Mouse (Mus musculus): ENCODE results near the gene Smtnl1. TPM values are rescaled to one million over a fixed set of nuclear protein-coding genes. Genes with fewer than 3 reads are reported as not detected.

Gene Smtnl1
- 0.29 TPM in 1 of 2 replicates, not detected in the other for polyA plus RNA-seq (2014; fragmentation: Nextera tagmentation; extraction: Ambion mirVana)

DNA sequence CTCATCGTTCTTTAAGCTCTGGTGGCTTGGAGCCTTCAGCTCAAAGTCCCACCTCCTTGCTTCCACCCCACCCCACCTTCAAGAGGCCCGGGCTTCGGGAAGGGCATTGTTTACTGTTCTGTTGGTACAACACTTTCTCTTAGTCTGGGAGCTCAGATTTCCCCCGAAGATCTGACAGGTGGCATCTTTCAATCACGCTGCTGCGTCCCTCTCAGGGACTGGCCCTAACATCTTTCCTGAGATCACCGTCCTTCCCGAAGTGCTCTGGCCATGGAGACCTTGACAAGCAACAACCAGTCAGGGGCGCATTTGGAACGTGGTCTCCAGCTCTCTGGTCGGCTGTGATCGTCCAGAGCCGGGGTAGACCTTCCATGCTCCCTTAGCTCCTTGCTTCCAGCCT is at the start of gene Smtnl1:
Gene Smtnl1, minus strand, starts transcription at position 101 of the 400 bp plus-strand sequence.
- Histone ChIP-seq H3K36me3 (ENCODE audit: control insufficient read depth, insufficient read depth, low read length) (no peaks in the 10 kb centered on the region), H3K9me3 (ENCODE audit: control insufficient read depth, low read length) (no peaks in the 10 kb centered on the region), H3K4me2 (ENCODE audit: low read depth) (no peak within 1 kb of the TSS), H3K27ac (ENCODE audit: low read depth, low read length) (no peak within 1 kb of the TSS), H3K4me1 (ENCODE audit: control insufficient read depth, insufficient read depth, low read length) (peaks cover 3% of the 10 kb centered on the region), H3K9ac (ENCODE audit: low read length) (no peak within 1 kb of the TSS), H3K4me3 (ENCODE audit: low read depth, low read length) (no peak within 1 kb of the TSS), H3K27me3 (ENCODE audit: control insufficient read depth, insufficient read depth, low read length) (no peaks in the 10 kb centered on the region)
- WGBS, result 69% methylated on average over 13 of the region's 13 CpGs
- no peak for ATAC-seq (ENCODE audit: insufficient read depth, low FRiP score, low TSS enrichment)
- DNase-seq (ENCODE audit: low spot score), result no peak

- WGBS, result 61% methylated on average over 4 of the region's 4 CpGs
- no peak for ATAC-seq (ENCODE audit: insufficient read depth, low FRiP score, low TSS enrichment)
- Histone ChIP-seq H3K27me3 (ENCODE audit: control insufficient read depth, insufficient read depth, low read length) (peaks cover 73% of the 10 kb centered on the region), H3K36me3 (ENCODE audit: control insufficient read depth, insufficient read depth, low read length) (no peaks in the 10 kb centered on the region), H3K4me1 (ENCODE audit: control insufficient read depth, insufficient read depth, low read length) (peaks cover 4% of the 10 kb centered on the region; the same call in 1 of the 2 replicates), H3K9me3 (ENCODE audit: control insufficient read depth, low read length) (no peaks in the 10 kb centered on the region), H3K4me2 (ENCODE audit: low read depth) (no peak overlapping the region), H3K4me3 (ENCODE audit: low read depth, low read length) (no peak overlapping the region), H3K9ac (ENCODE audit: low read length) (no peak overlapping the region), H3K27ac (ENCODE audit: low read depth, low read length) (no peak overlapping the region)
- no peak for DNase-seq (ENCODE audit: low spot score)
These were observed 48.2 kb upstream of the Smtnl1 start for GRCm38 (mm10) chr2:84870623-84871160.

DNA sequence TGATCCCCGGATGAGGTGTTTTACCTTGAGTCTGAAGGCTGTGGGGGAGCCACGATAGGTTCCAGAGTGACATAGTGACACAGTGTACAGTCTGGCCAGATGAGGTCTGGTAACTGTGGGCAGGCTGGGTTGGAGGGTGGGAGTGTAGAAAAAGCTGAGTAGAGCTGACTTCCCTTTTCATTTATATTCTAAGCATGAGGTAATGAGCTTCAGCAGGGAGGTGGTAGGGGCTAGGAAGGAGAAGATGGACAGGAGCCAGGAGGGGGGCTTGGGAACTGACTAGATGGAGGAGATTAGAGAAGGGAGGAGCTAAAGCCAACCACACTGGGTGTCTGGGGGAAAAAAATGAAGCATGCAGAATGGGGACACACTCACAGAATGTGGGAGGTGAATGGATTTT is 46.5 kb upstream of the Smtnl1 start:
- Histone ChIP-seq H3K4me1 (ENCODE audit: control insufficient read depth, insufficient read depth, low read length) (peaks cover 4% of the 10 kb centered on the region; the same call in 1 of the 2 replicates), H3K27me3 (ENCODE audit: control insufficient read depth, insufficient read depth, low read length) (peaks cover 68% of the 10 kb centered on the region), H3K4me2 (ENCODE audit: low read depth) (no peak overlapping the region), H3K4me3 (ENCODE audit: low read depth, low read length) (no peak overlapping the region), H3K9ac (ENCODE audit: low read length) (no peak overlapping the region), H3K36me3 (ENCODE audit: control insufficient read depth, insufficient read depth, low read length) (no peaks in the 10 kb centered on the region), H3K27ac (ENCODE audit: low read depth, low read length) (no peak overlapping the region), H3K9me3 (ENCODE audit: control insufficient read depth, low read length) (no peaks in the 10 kb centered on the region)
- no peak for DNase-seq (ENCODE audit: low spot score)
- ATAC-seq (ENCODE audit: insufficient read depth, low FRiP score, low TSS enrichment), result no peak
- WGBS, result 70% methylated on average over 2 of the region's 2 CpGs

- H3K4me1 ChIP-seq (ENCODE audit: control insufficient read depth, insufficient read depth, low read length), result peaks cover 4% of the 10 kb centered on the region; the same call in 1 of the 2 replicates
These were observed 46.1 kb upstream of the Smtnl1 start for GRCm38 (mm10) chr2:84868521-84868943.

DNA sequence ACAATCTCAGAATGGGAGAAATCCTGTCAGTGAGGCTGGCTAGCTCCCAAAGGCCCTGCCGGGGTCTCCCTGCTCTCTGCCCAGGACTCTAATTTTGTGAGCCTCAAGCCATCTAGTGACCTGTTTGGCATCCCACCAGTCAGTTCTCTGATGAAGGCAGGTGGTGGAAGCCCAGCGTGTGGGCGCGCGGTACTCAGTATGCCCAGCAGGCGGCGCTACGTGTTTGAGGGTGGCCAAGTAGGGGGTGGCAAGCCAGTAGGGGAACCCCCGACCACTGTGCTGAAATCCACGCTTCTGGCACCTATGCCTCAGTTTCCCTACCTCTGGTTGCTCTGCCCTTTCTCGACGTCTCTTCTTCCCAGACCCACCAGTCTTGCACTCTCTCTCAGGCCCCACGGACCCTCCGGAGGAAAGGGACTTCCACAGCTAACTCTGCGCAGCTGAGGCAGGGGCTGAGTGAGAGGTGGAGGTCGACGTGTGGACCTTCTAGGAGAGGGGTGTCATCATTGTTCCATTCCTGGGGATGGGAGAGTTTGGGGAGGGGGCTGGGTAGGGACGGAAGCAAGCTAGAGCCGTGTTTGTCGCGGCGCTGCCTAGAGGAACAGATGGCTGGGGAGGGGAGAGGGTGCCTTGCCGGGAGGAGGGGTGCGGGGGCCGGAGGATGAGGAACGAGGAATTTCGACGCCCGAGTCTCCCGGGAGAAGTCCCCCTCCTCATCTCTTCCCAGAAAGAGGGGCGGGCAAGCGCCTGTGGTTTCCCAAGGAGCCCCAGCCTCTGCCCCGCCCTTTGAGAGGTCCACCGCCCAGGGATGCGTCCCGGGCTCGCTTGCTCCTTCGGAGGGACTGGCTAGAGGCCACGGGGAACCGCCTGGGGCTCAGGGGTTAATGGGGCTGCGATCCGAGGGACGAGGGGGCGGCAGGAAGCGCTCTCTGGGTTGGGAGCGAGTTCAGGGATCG is 43.4 kb upstream of the Smtnl1 start:
- no peaks in the 10 kb centered on the region for H3K9me3 ChIP-seq (ENCODE audit: control insufficient read depth, low read length)
- H3K27ac ChIP-seq (ENCODE audit: low read depth, low read length), result no peak overlapping the region
- peaks cover 37% of the 10 kb centered on the region for H3K27me3 ChIP-seq (ENCODE audit: control insufficient read depth, insufficient read depth, low read length)

More at GRCm38 (mm10) chr2:84868521-84868943, 46.1 kb upstream of the Smtnl1 start:
- Histone ChIP-seq H3K4me3 (ENCODE audit: low read depth, low read length) (no peak overlapping the region), H3K27ac (ENCODE audit: low read depth, low read length) (no peak overlapping the region), H3K4me2 (ENCODE audit: low read depth) (no peak overlapping the region), H3K9me3 (ENCODE audit: control insufficient read depth, low read length) (no peaks in the 10 kb centered on the region), H3K9ac (ENCODE audit: low read length) (no peak overlapping the region), H3K27me3 (ENCODE audit: control insufficient read depth, insufficient read depth, low read length) (peaks cover 63% of the 10 kb centered on the region), H3K36me3 (ENCODE audit: control insufficient read depth, insufficient read depth, low read length) (no peaks in the 10 kb centered on the region)
- DNase-seq (ENCODE audit: low spot score), result peak; percentile 68
- no peak for ATAC-seq (ENCODE audit: insufficient read depth, low FRiP score, low TSS enrichment)
- WGBS, result 8% methylated on average over 5 of the region's 5 CpGs

DNA sequence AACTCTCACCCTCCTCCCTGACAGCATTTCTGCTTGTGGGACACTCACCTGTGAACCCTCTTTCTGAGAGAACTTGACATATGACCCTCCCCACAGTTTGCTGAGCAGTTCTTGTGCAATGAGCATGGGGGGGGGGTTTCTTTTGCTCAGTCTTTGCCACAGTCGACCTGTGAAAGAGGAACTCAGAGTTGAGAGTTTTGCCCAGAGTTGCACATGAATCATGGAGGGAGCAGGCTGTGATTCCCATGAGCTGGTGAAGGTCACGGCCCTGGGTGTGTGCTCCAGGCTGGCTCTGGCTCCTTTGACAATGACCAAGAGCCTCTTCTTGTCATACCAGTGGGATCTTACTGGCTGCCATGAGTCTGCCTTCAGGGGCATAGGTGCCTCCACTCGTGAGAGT is 39.8 kb upstream of the Smtnl1 start:
- Histone ChIP-seq H3K9ac (ENCODE audit: low read length) (no peak overlapping the region), H3K27me3 (ENCODE audit: control insufficient read depth, insufficient read depth, low read length) (peaks cover 14% of the 10 kb centered on the region), H3K9me3 (ENCODE audit: control insufficient read depth, low read length) (no peaks in the 10 kb centered on the region), H3K27ac (ENCODE audit: low read depth, low read length) (no peak overlapping the region), H3K4me1 (ENCODE audit: control insufficient read depth, insufficient read depth, low read length) (peaks cover 4% of the 10 kb centered on the region; the same call in 1 of the 2 replicates), H3K4me2 (ENCODE audit: low read depth) (no peak overlapping the region), H3K4me3 (ENCODE audit: low read depth, low read length) (no peak overlapping the region), H3K36me3 (ENCODE audit: control insufficient read depth, insufficient read depth, low read length) (no peaks in the 10 kb centered on the region)
- DNase-seq (ENCODE audit: low spot score) (no peak), ATAC-seq (ENCODE audit: insufficient read depth, low FRiP score, low TSS enrichment) (no peak)
- WGBS, result 88% methylated on average over 3 of the region's 3 CpGs

More for the DNA sequence above, 43.4 kb upstream of the Smtnl1 start:
- Histone ChIP-seq H3K9ac (ENCODE audit: low read length) (peak overlapping the region; percentile 33), H3K4me2 (ENCODE audit: low read depth) (peak overlapping the region; percentile 76), H3K4me1 (ENCODE audit: control insufficient read depth, insufficient read depth, low read length) (peaks cover 4% of the 10 kb centered on the region; the same call in 1 of the 2 replicates), H3K36me3 (ENCODE audit: control insufficient read depth, insufficient read depth, low read length) (no peaks in the 10 kb centered on the region), H3K4me3 (ENCODE audit: low read depth, low read length) (peak overlapping the region; percentile 31)
- peak; percentile 67 for ATAC-seq (ENCODE audit: insufficient read depth, low FRiP score, low TSS enrichment)
- DNase-seq (ENCODE audit: low spot score), result peak; percentile 76
- under 1% methylated on average over 42 of the region's 47 CpGs for WGBS

- Histone ChIP-seq H3K4me3 (ENCODE audit: low read depth, low read length) (no peak overlapping the region), H3K36me3 (ENCODE audit: control insufficient read depth, insufficient read depth, low read length) (no peaks in the 10 kb centered on the region), H3K4me2 (ENCODE audit: low read depth) (no peak overlapping the region), H3K9ac (ENCODE audit: low read length) (no peak overlapping the region), H3K9me3 (ENCODE audit: control insufficient read depth, low read length) (no peaks in the 10 kb centered on the region), H3K27me3 (ENCODE audit: control insufficient read depth, insufficient read depth, low read length) (peaks cover 7% of the 10 kb centered on the region), H3K27ac (ENCODE audit: low read depth, low read length) (no peak overlapping the region), H3K4me1 (ENCODE audit: control insufficient read depth, insufficient read depth, low read length) (peaks cover 3% of the 10 kb centered on the region; the same call in 1 of the 2 replicates)
- DNase-seq (ENCODE audit: low spot score) (no peak), ATAC-seq (ENCODE audit: insufficient read depth, low FRiP score, low TSS enrichment) (no peak)
- 87% methylated on average over 3 of the region's 3 CpGs for WGBS
These were observed 39.0 kb upstream of the Smtnl1 start for GRCm38 (mm10) chr2:84861430-84861829.

DNA sequence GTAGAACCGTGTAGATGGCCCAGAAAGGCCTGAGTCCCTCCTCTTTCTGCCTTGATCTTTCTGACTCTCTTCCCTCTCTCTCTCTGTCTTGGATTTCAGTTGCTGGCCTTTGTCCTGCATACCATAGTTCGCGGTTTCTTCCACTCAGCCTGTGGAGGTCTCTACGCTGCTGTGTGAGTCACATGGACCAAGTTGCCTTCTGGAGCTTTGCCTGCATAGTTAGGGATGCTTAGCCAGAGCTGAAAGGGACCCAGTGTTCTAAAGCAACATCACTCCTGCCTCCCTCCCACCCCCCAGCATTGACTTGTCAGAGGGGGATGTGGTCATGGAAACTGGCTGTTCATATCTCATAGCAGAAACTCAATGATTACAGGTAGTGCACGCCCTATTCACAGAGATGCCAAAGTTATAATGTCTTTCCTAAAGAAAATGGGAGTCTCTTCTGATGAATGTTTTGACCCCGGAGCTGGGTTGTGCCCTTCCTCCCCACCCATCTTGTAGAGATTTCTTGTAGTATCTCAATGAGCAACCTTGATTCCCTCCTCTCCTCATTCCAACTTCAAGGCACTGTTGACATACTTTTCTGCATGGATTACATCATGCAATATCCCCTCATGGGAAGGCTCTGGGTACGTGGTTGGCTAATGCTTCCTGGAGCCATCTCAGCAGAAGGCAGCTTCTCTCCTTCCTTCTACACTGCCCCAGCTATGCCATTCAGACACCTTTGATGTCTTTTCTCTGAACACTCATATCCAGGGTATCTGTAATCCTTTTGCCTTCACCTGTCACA is 37.7 kb upstream of the Smtnl1 start:
- Histone ChIP-seq H3K4me3 (ENCODE audit: low read depth, low read length) (no peak overlapping the region), H3K36me3 (ENCODE audit: control insufficient read depth, insufficient read depth, low read length) (no peaks in the 10 kb centered on the region)
- 93% methylated on average over 7 of the region's 7 CpGs for WGBS

More for the DNA sequence above, 37.7 kb upstream of the Smtnl1 start:
- no peak overlapping the region for H3K4me2 ChIP-seq (ENCODE audit: low read depth)
- no peak overlapping the region for H3K27ac ChIP-seq (ENCODE audit: low read depth, low read length)
- no peak for DNase-seq (ENCODE audit: low spot score)
- no peaks in the 10 kb centered on the region for H3K9me3 ChIP-seq (ENCODE audit: control insufficient read depth, low read length)
- no peak for ATAC-seq (ENCODE audit: insufficient read depth, low FRiP score, low TSS enrichment)
- H3K9ac ChIP-seq (ENCODE audit: low read length), result no peak overlapping the region
- no peaks in the 10 kb centered on the region for H3K4me1 ChIP-seq (ENCODE audit: control insufficient read depth, insufficient read depth, low read length)
- H3K27me3 ChIP-seq (ENCODE audit: control insufficient read depth, insufficient read depth, low read length), result no peaks in the 10 kb centered on the region

Measured in neural tube, embryonic 11.5 days (tissue).